Mouse (Mus musculus): ENCODE measurements around the gene Mfsd12. TPM values are rescaled to one million over a fixed set of nuclear protein-coding genes. Genes with fewer than 3 reads are reported as not detected.

Gene Mfsd12
- polyA plus RNA-seq, 1 experiment from 2014 or later, result 13.7 TPM

- Histone ChIP-seq H3K4me1 (peaks cover 56% of the 10 kb centered on the region), H3K27me3 (peaks cover 51% of the 10 kb centered on the region), H3K9me3 (no peaks in the 10 kb centered on the region), H3K36me3 (peaks cover 15% of the 10 kb centered on the region; the same call in 1 of the 2 replicates), H3K9ac (replicated peaks) (0 out of 2 replicates have a peak overlapping the region, but pooled peaks have one; percentile 8), H3K4me2 (replicated peaks) (peak overlapping the region; percentile 9; the same call in 1 of the 2 replicates), H3K27ac (replicated peaks) (peak overlapping the region; percentile 92), H3K4me3 (peak overlapping the region; percentile 12; the same call in 1 of the 2 replicates)
- ATAC-seq (ENCODE audit: low FRiP score, low read depth), result no peak
- WGBS, result 50% methylated on average over 22 of the region's 22 CpGs
Measured at GRCm38 (mm10) chr10:81400371-81401204, 43.3 kb downstream of the Mfsd12 start.

GRCm38 (mm10) chr10:81401205-81401520 is 43.9 kb downstream of the Mfsd12 start:
- WGBS, result 29% methylated on average over 10 of the region's 10 CpGs
- peak overlapping the region; percentile 92 for H3K27ac ChIP-seq (replicated peaks)
- H3K36me3 ChIP-seq, result peaks cover 15% of the 10 kb centered on the region; the same call in 1 of the 2 replicates
- peaks cover 57% of the 10 kb centered on the region for H3K27me3 ChIP-seq
- no peak overlapping the region for H3K9ac ChIP-seq (replicated peaks)
- H3K4me2 ChIP-seq (replicated peaks), result no peak overlapping the region
- peaks cover 56% of the 10 kb centered on the region for H3K4me1 ChIP-seq
- no peak overlapping the region for H3K4me3 ChIP-seq
- H3K9me3 ChIP-seq, result no peaks in the 10 kb centered on the region
- ATAC-seq (ENCODE audit: low FRiP score, low read depth), result peak; percentile 1; the same call in 1 of the 2 replicates

GRCm38 (mm10) chr10:81401521-81402226 is 44.4 kb downstream of the Mfsd12 start:
- Histone ChIP-seq H3K9me3 (no peaks in the 10 kb centered on the region), H3K27me3 (peaks cover 62% of the 10 kb centered on the region), H3K9ac (replicated peaks) (peak overlapping the region; percentile 37), H3K4me1 (peaks cover 59% of the 10 kb centered on the region), H3K36me3 (peaks cover 15% of the 10 kb centered on the region; the same call in 1 of the 2 replicates), H3K4me3 (peak overlapping the region; percentile 17; the same call in 1 of the 2 replicates), H3K4me2 (replicated peaks) (peak overlapping the region; percentile 40), H3K27ac (replicated peaks) (peak overlapping the region; percentile 92)
- peak; percentile 83 for ATAC-seq (ENCODE audit: low FRiP score, low read depth)
- WGBS, result 4% methylated on average over 18 of the region's 18 CpGs

- peak overlapping the region; percentile 37 for H3K9ac ChIP-seq (replicated peaks)
- peaks cover 61% of the 10 kb centered on the region for H3K4me1 ChIP-seq
- H3K4me3 ChIP-seq, result peak overlapping the region; percentile 17; the same call in 1 of the 2 replicates
- H3K27ac ChIP-seq (replicated peaks), result peak overlapping the region; percentile 92
- WGBS, result 10% methylated on average over 7 of the region's 7 CpGs
- H3K4me2 ChIP-seq (replicated peaks), result peak overlapping the region; percentile 40
- no peaks in the 10 kb centered on the region for H3K9me3 ChIP-seq
- H3K27me3 ChIP-seq, result peaks cover 68% of the 10 kb centered on the region
- peaks cover 15% of the 10 kb centered on the region; the same call in 1 of the 2 replicates for H3K36me3 ChIP-seq
- ATAC-seq (ENCODE audit: low FRiP score, low read depth), result no peak; the same call in 1 of the 2 replicates
Measured at GRCm38 (mm10) chr10:81402227-81402765, 45.0 kb downstream of the Mfsd12 start.

DNA sequence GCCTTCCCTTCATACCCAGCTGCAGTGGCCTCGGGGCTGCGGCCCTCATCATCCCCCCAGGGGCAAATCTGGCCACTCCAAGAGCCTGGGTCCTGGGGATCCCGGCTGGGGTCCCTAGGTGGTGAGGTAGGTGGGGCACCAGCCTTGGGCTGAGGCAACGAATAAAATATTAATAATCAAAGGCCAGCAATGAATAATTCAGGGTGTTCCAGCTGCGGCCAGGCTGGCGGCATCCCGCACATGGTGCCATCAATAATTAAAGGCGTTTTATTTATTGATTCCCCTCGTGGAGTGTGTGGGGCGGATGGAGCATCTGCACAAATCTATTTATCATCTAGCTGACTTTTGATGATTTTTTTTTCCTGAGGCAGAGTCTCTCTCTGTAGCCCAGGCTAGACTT is 46.2 kb downstream of the Mfsd12 start:
- Histone ChIP-seq H3K27ac (replicated peaks) (peak overlapping the region; percentile 92), H3K9me3 (no peaks in the 10 kb centered on the region), H3K27me3 (peaks cover 71% of the 10 kb centered on the region), H3K4me2 (replicated peaks) (peak overlapping the region; percentile 40; the same call in 1 of the 2 replicates), H3K4me1 (peaks cover 69% of the 10 kb centered on the region), H3K36me3 (peaks cover 15% of the 10 kb centered on the region; the same call in 1 of the 2 replicates), H3K9ac (replicated peaks) (0 out of 2 replicates have a peak overlapping the region, but pooled peaks have one; percentile 37), H3K4me3 (no peak overlapping the region)
- ATAC-seq (ENCODE audit: low FRiP score, low read depth), result peak; percentile 13
- 36% methylated on average over 10 of the region's 10 CpGs for WGBS

DNA sequence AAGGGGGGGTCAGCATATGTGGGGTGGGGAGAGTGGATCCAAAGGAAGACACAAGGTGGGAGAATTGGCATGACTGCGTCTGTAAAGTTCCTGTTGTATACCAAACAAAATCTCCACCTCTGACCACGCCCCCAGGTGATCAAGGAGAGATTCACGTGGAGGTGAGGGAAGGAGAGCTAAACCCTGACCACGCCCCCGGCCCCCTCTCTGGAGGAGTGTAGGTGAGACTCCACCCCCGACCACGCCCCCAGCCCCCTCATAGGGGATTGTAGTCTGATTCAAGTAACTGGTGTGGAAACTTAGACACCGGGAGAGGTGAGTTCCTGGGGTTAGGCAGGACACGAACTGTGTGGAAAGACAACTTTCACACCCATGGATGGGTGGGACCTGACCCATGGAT is 46.8 kb downstream of the Mfsd12 start:
- Histone ChIP-seq H3K36me3 (peaks cover 15% of the 10 kb centered on the region; the same call in 1 of the 2 replicates), H3K27me3 (peaks cover 76% of the 10 kb centered on the region), H3K9me3 (no peaks in the 10 kb centered on the region), H3K4me2 (replicated peaks) (no peak overlapping the region), H3K27ac (replicated peaks) (no peak overlapping the region), H3K9ac (replicated peaks) (no peak overlapping the region), H3K4me3 (no peak overlapping the region), H3K4me1 (peaks cover 74% of the 10 kb centered on the region)
- ATAC-seq (ENCODE audit: low FRiP score, low read depth), result no peak
- WGBS, result 11% methylated on average over 9 of the region's 9 CpGs

DNA sequence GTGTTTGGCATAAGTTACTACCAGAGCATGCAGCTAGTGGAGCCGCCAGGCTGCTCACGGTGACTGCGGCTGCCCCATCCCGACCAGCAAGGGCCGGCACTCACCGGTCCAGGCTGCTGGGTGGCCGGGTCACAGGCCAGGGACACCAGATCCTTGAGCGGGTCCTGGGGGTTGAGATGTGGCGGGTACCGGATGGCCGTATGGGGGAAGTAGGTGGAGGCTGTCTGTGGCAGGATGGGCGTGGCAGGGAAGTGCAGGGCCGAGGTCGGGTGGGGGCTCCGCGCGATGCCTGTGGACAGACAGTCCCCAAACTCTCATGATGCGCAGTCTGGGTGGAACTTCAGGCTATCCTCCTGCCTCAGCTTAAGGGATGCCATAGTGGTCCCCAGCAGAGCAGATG is 47.4 kb downstream of the Mfsd12 start:
- peaks cover 70% of the 10 kb centered on the region for H3K27me3 ChIP-seq

GRCm38 (mm10) chr10:81405588-81406201 is 48.4 kb downstream of the Mfsd12 start:
- H3K9me3 ChIP-seq, result no peaks in the 10 kb centered on the region
- H3K4me3 ChIP-seq, result no peak overlapping the region
- no peak for ATAC-seq (ENCODE audit: low FRiP score, low read depth)
- no peak overlapping the region for H3K4me2 ChIP-seq (replicated peaks)
- no peak overlapping the region for H3K9ac ChIP-seq (replicated peaks)
- peaks cover 70% of the 10 kb centered on the region for H3K4me1 ChIP-seq
- peaks cover 60% of the 10 kb centered on the region for H3K27me3 ChIP-seq
- no peak overlapping the region for H3K27ac ChIP-seq (replicated peaks)
- H3K36me3 ChIP-seq, result 0 out of 2 replicates have a peak, but pooled peaks cover 3% of the 10 kb centered on the region
- 43% methylated on average over 13 of the region's 13 CpGs for WGBS

More for the DNA sequence above, 47.4 kb downstream of the Mfsd12 start:
- Histone ChIP-seq H3K9me3 (no peaks in the 10 kb centered on the region), H3K4me1 (peaks cover 74% of the 10 kb centered on the region), H3K36me3 (peaks cover 8% of the 10 kb centered on the region; the same call in 1 of the 2 replicates), H3K4me3 (no peak overlapping the region), H3K4me2 (replicated peaks) (no peak overlapping the region), H3K27ac (replicated peaks) (no peak overlapping the region), H3K9ac (replicated peaks) (no peak overlapping the region)
- no peak for ATAC-seq (ENCODE audit: low FRiP score, low read depth)
- WGBS, result 61% methylated on average over 18 of the region's 18 CpGs

- no peak for ATAC-seq (ENCODE audit: low FRiP score, low read depth)
- Histone ChIP-seq H3K27me3 (peaks cover 60% of the 10 kb centered on the region), H3K4me3 (peak overlapping the region; percentile 18; the same call in 1 of the 2 replicates), H3K9me3 (no peaks in the 10 kb centered on the region), H3K27ac (replicated peaks) (no peak overlapping the region), H3K36me3 (0 out of 2 replicates have a peak, but pooled peaks cover 3% of the 10 kb centered on the region), H3K9ac (replicated peaks) (no peak overlapping the region), H3K4me2 (replicated peaks) (peak overlapping the region; percentile 33), H3K4me1 (peaks cover 67% of the 10 kb centered on the region)
- WGBS, result 21% methylated on average over 24 of the region's 24 CpGs
Measured at GRCm38 (mm10) chr10:81406504-81407440, 49.5 kb downstream of the Mfsd12 start.

DNA sequence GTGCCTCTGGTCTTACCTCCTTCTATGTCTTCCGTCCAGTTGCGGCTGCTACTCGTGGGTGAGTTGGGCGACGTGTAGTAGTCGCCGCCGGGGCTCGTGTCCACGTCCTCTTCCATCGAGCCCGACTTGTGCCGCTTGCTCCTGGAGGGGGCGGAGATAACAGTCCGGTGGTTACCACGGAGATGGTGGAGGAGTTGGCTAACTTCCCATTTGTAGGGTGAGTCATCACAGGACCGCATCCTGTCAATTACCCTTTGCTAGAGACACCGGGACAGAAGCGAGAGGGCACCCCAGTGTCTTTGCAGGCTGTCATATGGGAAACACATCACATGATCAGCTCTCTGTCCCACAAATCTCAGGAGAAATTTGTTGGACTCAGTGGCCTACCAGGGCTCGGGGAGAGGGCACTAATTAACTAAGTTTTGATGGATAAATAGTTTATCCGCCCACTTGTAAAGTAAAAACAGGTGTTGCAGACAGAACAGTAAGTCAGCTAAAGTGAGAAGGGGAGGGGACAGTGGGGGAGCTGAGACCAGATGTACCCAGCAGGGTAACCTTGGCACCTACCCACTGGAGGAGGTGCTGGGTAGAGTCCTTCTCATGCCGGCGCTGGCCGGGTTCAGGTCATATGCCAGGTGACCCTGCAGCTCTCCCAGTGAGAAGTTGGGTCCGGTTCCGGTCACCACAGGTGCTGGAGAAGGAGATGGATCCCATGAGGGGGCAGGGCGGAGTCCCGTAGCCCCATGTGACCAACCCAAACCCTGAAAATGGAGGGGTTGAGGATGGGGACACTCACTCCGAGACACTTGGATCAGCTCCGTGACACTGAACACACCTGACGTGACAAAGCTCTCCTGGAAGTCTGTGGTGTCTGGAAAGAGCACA is 50.5 kb downstream of the Mfsd12 start:
- 24% methylated on average over 31 of the region's 31 CpGs for WGBS

More for the DNA sequence above, 50.5 kb downstream of the Mfsd12 start:
- Histone ChIP-seq H3K4me1 (peaks cover 67% of the 10 kb centered on the region), H3K27me3 (peaks cover 60% of the 10 kb centered on the region), H3K4me2 (replicated peaks) (peak overlapping the region; percentile 33), H3K36me3 (0 out of 2 replicates have a peak, but pooled peaks cover 3% of the 10 kb centered on the region), H3K4me3 (peak overlapping the region; percentile 18; the same call in 1 of the 2 replicates), H3K27ac (replicated peaks) (no peak overlapping the region; the same call in 1 of the 2 replicates), H3K9me3 (no peaks in the 10 kb centered on the region), H3K9ac (replicated peaks) (no peak overlapping the region)
- no peak for ATAC-seq (ENCODE audit: low FRiP score, low read depth)

Measured in midbrain, embryonic 12.5 days (tissue).